Mouse (Mus musculus): ENCODE results near the gene P3h3. TPM values are rescaled to one million over a fixed set of nuclear protein-coding genes. Genes with fewer than 3 reads are reported as not detected.
"Not testable (repeated sequence)": the region's sequence is repeated elsewhere in the genome, so short reads cannot be mapped to it uniquely, and the experiment has no call there.

P3h3 gene
- polyA plus RNA-seq, 1 experiment from 2014 or later = 17.9 TPM

DNA sequence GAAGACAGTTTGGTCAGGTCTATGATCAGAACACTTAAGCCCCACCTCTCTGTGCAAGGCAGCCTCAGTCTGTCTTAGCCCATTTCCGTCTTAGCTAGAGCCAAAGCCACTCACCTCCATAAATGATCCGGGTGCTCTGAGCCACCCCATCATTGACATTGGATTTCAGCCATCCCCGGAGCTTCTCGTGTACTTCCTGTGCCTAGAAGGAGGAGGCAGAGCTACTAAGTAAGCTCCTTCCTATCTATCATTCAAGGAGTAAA, 46.2 kb downstream of the P3h3 start:
- Histone ChIP-seq H3K27ac (no peak overlapping the region), H3K4me3 (replicated peaks) (no peak overlapping the region), H3K9me3 (no peaks in the 10 kb centered on the region), H3K4me2 (replicated peaks) (0 out of 2 replicates have a peak overlapping the region, but pooled peaks have one; percentile 79), H3K9ac (no peak overlapping the region), H3K27me3 (replicated peaks) (no peaks in the 10 kb centered on the region), H3K4me1 (replicated peaks) (peaks cover 39% of the 10 kb centered on the region), H3K36me3 (peaks cover 14% of the 10 kb centered on the region)
- WGBS = 79% methylated on average over 4 of the region's 4 CpGs
- no peak for ATAC-seq

DNA sequence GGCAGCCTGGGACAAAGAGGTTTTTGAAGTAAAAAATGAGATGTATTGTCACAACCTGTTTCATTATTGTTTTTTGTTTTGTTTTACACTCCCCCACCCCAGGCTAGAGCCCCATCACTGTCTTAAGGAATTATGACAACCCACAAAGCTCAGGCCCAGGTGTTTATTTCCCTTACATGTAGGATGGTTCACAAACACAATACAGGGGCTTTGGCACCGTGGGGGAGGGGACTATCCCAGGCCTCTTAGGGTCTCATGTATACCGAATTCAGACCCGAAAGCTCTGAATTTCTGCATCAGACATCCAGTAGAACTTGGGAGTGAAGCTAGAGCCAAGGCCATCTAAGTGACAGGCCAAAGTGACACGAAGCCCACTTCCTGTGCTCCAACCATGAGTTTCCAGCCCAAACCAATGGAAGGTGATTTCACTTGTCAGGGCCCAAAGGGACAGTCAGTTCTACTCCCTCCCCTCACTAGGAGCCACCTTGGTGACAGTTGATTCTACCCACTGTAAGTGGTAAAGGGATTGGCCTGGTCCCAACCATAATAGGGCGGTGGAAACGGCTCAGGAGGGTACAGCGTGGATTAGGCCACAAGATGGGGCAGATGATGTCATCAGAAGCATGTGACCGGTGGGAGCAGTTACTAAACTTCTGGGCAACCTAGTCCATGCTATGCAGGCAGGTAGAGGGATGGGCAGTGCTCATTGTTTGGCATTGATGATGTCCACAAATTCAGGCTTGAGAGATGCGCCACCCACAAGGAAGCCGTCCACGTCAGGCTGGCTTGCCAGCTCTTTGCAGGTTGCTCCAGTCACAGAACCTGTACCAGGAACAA, 46.8 kb downstream of the P3h3 start:
- peaks cover 42% of the 10 kb centered on the region for H3K4me1 ChIP-seq (replicated peaks)
- H3K9me3 ChIP-seq; H3K4me3 ChIP-seq (replicated peaks); H3K27ac ChIP-seq; H3K27me3 ChIP-seq (replicated peaks); ATAC-seq: not testable (repeated sequence)
- H3K36me3 ChIP-seq = peaks cover 14% of the 10 kb centered on the region
- WGBS = 85% methylated on average over 11 of the region's 11 CpGs
- H3K4me2 ChIP-seq (replicated peaks) = peak overlapping the region; percentile 97; the same call in 1 of the 2 replicates
- 0 out of 2 replicates have a peak overlapping the region, but pooled peaks have one; percentile 73 for H3K9ac ChIP-seq

DNA sequence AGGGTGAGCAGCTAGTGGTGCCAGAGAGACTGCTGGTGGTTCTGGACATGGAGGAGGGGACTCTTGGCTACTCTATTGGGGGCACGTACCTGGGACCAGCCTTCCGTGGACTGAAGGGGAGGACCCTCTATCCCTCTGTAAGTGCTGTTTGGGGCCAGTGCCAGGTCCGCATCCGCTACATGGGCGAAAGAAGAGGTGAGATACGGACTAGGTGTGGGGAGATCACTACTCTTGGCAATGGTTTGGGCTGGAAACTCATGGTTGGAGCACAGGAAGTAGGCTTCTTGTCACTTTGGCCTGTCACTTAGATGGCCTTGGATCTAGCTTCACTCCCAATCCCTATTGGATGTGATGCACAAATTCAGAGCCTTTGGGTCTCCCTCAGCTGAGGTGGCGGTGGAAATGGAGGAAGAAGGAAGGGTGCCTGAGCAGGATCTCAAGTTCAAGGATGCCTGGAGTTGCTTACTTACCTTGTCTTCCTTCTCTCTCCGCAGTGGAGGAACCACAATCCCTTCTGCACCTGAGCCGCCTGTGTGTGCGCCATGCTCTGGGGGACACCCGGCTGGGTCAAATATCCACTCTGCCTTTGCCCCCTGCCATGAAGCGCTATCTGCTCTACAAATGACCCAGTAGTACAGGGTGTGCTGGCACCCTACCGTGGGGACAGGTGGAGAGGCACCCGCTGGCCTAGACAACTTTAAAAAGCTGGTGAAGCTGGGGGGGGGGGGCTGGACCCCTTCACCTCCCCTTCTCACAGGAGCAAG, 47.6 kb downstream of the P3h3 start:
- 43% methylated on average over 14 of the region's 14 CpGs for WGBS
- Histone ChIP-seq H3K9ac (peak overlapping the region; percentile 73), H3K4me3 (replicated peaks) (peak overlapping the region; percentile 63), H3K9me3 (no peaks in the 10 kb centered on the region), H3K27me3 (replicated peaks) (no peaks in the 10 kb centered on the region), H3K4me1 (replicated peaks) (peaks cover 37% of the 10 kb centered on the region), H3K27ac (peak overlapping the region; percentile 97), H3K4me2 (replicated peaks) (peak overlapping the region; percentile 97), H3K36me3 (peaks cover 11% of the 10 kb centered on the region)
- no peak for ATAC-seq

DNA sequence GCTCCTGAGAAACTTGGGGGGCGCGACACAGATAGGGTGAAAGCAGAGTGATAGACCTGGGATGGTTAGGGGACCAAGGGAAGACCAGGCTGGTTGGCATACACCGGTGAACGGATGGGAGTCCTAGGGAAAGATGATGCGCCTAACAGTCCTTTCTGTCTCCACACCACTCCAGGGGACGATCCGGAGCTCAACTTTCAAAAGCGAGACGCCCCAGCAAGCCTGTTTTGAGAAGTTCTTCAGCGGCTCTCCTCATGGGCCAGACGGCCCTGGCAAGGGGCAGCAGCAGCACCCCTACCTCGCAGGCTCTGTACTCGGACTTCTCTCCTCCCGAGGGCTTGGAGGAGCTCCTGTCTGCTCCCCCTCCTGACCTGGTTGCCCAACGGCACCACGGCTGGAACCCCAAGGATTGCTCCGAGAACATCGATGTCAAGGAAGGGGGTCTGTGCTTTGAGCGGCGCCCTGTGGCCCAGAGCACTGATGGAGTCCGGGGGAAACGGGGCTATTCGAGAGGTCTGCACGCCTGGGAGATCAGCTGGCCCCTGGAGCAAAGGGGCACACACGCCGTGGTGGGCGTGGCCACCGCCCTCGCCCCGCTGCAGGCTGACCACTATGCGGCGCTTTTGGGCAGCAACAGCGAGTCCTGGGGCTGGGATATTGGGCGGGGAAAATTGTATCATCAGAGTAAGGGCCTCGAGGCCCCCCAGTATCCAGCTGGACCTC, 48.3 kb downstream of the P3h3 start:
- no peaks in the 10 kb centered on the region for H3K9me3 ChIP-seq
- peak; percentile 16 for ATAC-seq
- H3K4me3 ChIP-seq (replicated peaks) = peak overlapping the region; percentile 63
- peaks cover 11% of the 10 kb centered on the region for H3K36me3 ChIP-seq
- no peaks in the 10 kb centered on the region for H3K27me3 ChIP-seq (replicated peaks)
- H3K4me1 ChIP-seq (replicated peaks) = peaks cover 30% of the 10 kb centered on the region
- peak overlapping the region; percentile 73 for H3K9ac ChIP-seq
- peak overlapping the region; percentile 97 for H3K4me2 ChIP-seq (replicated peaks)
- peak overlapping the region; percentile 97 for H3K27ac ChIP-seq
- under 1% methylated on average over 35 of the region's 35 CpGs for WGBS

DNA sequence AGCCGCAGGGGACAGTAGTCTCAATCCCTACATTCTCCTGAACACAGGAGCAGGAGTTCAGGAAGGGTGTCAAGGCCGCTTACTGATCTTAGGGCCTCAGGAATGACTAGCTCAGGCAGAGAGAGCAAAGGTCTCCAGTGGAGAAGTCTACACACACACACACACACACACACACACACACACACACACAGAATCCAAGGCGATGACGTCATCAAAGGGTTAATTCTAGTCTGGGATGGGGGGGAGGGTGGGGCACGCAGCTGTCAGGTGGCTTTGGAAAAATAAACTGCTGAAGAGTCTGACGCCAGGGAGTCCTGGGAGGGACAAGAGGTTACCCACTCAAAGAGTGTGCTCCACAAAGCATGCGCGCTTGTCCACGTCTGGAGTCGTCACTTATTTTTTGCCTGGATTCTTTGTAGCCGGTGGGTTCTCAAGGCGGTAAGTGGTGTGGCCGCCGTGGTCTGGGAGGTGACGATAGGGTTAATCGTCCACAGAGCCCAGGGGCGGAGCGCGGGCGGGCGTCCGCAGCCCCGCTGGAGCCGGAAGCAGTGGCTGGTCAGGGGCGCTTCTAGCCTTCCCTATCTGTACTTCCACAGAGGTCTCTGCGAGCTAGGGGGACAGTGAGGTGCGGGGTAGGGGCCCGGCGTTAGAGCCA, 49.1 kb downstream of the P3h3 start, which contains the start of gene Spsb2:
TSS of gene Spsb2 (plus strand) at position 304 of the 655 bp plus-strand sequence.
- Histone ChIP-seq H3K27ac (peak within 1 kb of the TSS; percentile 97), H3K4me1 (replicated peaks) (peaks cover 29% of the 10 kb centered on the region)

DNA sequence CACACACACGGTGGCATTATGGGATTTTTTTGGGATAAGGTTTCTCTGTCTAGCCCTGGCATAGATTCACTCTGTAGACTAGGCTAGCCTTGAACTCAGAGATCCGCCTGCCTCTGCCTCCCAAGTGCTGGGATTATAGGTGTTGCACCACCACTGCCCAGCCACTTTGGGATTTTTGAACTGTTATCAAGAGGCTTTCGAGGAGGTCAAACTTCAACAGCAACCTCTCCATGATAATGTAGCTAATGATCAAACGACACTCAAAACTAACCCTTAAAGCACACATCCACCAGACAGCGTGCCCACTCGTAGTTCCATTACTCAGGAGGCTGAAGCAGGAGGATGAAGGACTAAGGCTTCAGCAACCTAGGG, 49.6 kb downstream of the P3h3 start:
- H3K4me1 ChIP-seq (replicated peaks) = peaks cover 29% of the 10 kb centered on the region
- peak overlapping the region; percentile 63 for H3K4me3 ChIP-seq (replicated peaks)
- H3K9me3 ChIP-seq = no peaks in the 10 kb centered on the region
- H3K27me3 ChIP-seq (replicated peaks) = no peaks in the 10 kb centered on the region
- no peak for ATAC-seq
- WGBS = 63% methylated on average over 6 of the region's 6 CpGs
- peak overlapping the region; percentile 97 for H3K27ac ChIP-seq
- H3K9ac ChIP-seq = no peak overlapping the region
- peaks cover 11% of the 10 kb centered on the region for H3K36me3 ChIP-seq
- H3K4me2 ChIP-seq (replicated peaks) = peak overlapping the region; percentile 97

More for the DNA sequence above, 49.1 kb downstream of the P3h3 start, which contains the start of gene Spsb2:
- peak within 1 kb of the TSS; percentile 63 for H3K4me3 ChIP-seq (replicated peaks)
- peak within 1 kb of the TSS; percentile 97 for H3K4me2 ChIP-seq (replicated peaks)
- peak; percentile 67 for ATAC-seq
- peak within 1 kb of the TSS; percentile 73 for H3K9ac ChIP-seq
- H3K9me3 ChIP-seq = no peaks in the 10 kb centered on the region
- 3% methylated on average over 29 of the region's 29 CpGs for WGBS
- H3K36me3 ChIP-seq = peaks cover 11% of the 10 kb centered on the region
- no peaks in the 10 kb centered on the region for H3K27me3 ChIP-seq (replicated peaks)

DNA sequence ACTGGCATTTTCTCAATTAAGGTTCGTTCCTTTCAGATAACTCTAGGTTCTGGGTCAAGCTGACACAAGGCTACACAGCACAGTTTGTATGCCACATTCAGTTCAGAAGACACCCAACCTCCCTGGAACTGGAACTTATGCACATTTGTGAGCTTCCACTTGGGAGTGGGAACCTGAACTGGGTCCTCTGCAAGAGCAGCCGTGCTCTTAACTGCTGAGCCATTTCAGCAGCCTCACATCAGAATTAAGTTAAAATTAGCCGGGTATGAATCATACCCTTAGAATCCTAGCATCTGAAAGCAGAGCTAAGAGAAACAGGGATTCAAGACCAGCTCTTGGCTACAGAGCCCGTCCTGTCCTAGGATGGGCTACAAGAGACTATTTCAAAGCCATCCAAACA, 50.2 kb downstream of the P3h3 start:
- H3K36me3 ChIP-seq = peaks cover 11% of the 10 kb centered on the region
- WGBS = 77% methylated on average over 4 of the region's 4 CpGs

DNA sequence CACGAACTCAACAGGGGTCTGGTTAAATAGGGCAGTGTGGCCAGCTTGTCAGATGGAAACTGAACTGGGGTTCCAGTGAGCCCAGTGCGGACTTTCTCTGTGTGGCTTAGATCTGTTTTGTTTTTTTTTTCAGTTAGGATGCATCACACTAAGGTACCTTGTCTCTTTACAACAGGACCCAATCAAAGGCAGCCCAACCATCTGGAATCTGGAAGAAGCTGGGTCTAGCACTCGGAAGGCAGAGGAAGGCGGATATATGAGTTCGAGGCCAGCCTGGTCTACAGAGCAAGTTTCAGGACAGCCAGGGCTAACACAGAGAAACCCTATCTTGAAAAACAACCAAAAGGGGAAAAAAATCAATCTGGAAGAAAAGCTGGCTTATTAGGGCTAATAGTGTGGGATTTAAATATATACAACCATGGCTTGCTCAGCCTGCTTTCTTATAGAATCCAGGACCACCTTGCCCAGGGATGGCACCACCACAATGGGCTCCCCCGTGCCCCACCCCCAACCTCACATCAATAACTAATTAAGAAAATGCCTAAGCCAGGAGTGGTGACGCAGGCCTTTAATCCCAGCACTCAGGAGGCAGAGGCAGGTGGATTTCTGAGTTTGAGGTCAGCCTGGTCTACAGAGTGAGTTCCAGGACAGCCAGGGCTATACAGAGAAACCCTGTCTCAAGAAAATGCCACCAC, 51.0 kb downstream of the P3h3 start:
- H3K27me3 ChIP-seq (replicated peaks) = no peaks in the 10 kb centered on the region
- H3K36me3 ChIP-seq = peaks cover 4% of the 10 kb centered on the region
- H3K4me2 ChIP-seq (replicated peaks) = peak overlapping the region; percentile 64
- peak overlapping the region; percentile 88 for H3K27ac ChIP-seq
- peaks cover 17% of the 10 kb centered on the region for H3K4me1 ChIP-seq (replicated peaks)
- 0 out of 2 replicates have a peak overlapping the region, but pooled peaks have one; percentile 3 for H3K4me3 ChIP-seq (replicated peaks)
- H3K9ac ChIP-seq = no peak overlapping the region
- H3K9me3 ChIP-seq = no peaks in the 10 kb centered on the region
- 83% methylated on average over 7 of the region's 7 CpGs for WGBS
- ATAC-seq = no peak

More for the DNA sequence above, 50.2 kb downstream of the P3h3 start:
- Histone ChIP-seq H3K27ac (0 out of 2 replicates have a peak overlapping the region, but pooled peaks have one; percentile 97), H3K4me2 (replicated peaks) (no peak overlapping the region), H3K4me1 (replicated peaks) (peaks cover 25% of the 10 kb centered on the region), H3K9me3 (no peaks in the 10 kb centered on the region), H3K4me3 (replicated peaks) (no peak overlapping the region), H3K27me3 (replicated peaks) (no peaks in the 10 kb centered on the region), H3K9ac (no peak overlapping the region)
- ATAC-seq = no peak

DNA sequence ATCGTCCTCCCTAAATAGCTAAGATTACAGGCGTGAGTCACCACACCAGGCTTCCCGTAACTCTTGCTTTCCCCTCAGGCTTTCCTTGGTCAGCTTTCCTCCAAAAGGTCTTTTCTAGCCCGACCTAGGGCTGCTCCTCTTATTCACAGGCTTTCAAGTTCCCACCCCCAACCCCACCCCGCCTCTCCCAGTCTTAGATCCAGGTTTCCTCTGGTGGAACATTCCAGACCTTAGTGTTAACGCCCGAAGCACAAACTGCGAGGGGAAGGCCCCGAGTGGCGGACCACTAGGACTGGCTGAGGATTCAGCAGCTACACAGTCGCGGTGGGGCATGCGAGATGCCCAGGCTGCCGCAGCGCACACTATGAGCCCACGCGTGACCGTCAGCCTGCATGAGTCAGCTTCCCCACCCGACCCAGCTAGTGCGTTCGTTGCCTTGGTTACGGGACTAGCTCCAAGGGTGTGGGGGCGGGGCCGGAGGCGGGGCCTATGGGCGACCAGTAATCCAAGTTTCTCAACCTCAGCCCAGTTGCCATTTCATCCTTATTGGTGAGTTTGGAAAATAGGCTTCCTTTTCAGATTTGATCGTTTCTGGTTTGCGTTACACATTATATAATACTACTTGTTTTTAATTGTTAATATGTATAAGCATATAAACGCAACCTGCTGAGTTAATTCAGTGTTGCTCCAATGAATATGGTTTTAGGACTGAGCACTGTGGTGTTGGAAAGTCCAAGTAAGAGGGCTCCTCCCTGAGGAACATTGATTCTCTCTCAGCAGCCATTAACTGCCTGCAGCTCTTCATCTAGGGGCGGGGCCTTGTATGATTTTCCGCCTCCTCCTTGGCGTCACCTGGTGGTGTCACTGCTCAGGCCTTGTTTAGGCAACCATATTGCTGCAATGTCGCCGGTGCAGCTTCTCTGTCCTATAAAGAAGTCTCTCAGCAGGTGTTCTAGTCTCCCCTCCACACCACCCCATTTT, 51.9 kb downstream of the P3h3 start:
- H3K36me3 ChIP-seq = no peaks in the 10 kb centered on the region
- ATAC-seq = peak; percentile 85
- H3K27me3 ChIP-seq (replicated peaks) = no peaks in the 10 kb centered on the region
- H3K4me2 ChIP-seq (replicated peaks) = peak overlapping the region; percentile 64
- no peaks in the 10 kb centered on the region for H3K9me3 ChIP-seq
- WGBS = 2% methylated on average over 34 of the region's 34 CpGs
- H3K4me1 ChIP-seq (replicated peaks) = peaks cover 15% of the 10 kb centered on the region
- H3K4me3 ChIP-seq (replicated peaks) = peak overlapping the region; percentile 41
- H3K9ac ChIP-seq = peak overlapping the region; percentile 45
- H3K27ac ChIP-seq = peak overlapping the region; percentile 88

GRCm38 (mm10) chr6:124804341-124804740, 53.2 kb downstream of the P3h3 start:
- H3K4me2 ChIP-seq (replicated peaks) = 0 out of 2 replicates have a peak overlapping the region, but pooled peaks have one; percentile 64
- no peaks in the 10 kb centered on the region for H3K36me3 ChIP-seq
- no peak overlapping the region for H3K27ac ChIP-seq
- H3K4me1 ChIP-seq (replicated peaks) = peaks cover 7% of the 10 kb centered on the region
- no peak for ATAC-seq
- 88% methylated on average over 3 of the region's 3 CpGs for WGBS
- no peaks in the 10 kb centered on the region for H3K9me3 ChIP-seq
- H3K27me3 ChIP-seq (replicated peaks) = no peaks in the 10 kb centered on the region
- no peak overlapping the region for H3K9ac ChIP-seq
- no peak overlapping the region for H3K4me3 ChIP-seq (replicated peaks)
